Mouse (Mus musculus) heart, embryonic 14.5 days (tissue): ENCODE measurements at regions not wholly inside any gene's neighbourhood (a gene's known extent, or its start where the extent isn't known, plus 50 kb on each side); places are given as distances from the start of the nearest gene placed in this dataset.

Source experiments
- ATAC-seq: fragments of 200-750 bp; cut with Nextera tagmentation; 2 replicates; pipeline ENCODE4 v1.8.0; 2017; ENCODE audit warnings: low read depth, moderate TSS enrichment; ENCODE audit not compliant: insufficient number of reproducible peaks, insufficient read depth, low FRiP score
- H3K27ac ChIP-seq, 2 experiments: fragments of 200-500 bp in 1 of 2; fragments of 300-500 bp in 1 of 2; sonication (generic) in 1 of 2; replicated peaks in 1 of 2; 2 replicates each; pipeline ENCODE4 v1.5.1; 2012 to 2014; ENCODE audit warnings: low read depth in 2 of 2, low read length in 2 of 2, control low read depth in 1 of 2, mild to moderate bottlenecking in 1 of 2, mixed read lengths in 1 of 2; ENCODE audit not compliant: control insufficient read depth in 1 of 2, insufficient read depth in 1 of 2
- H3K27me3 ChIP-seq: fragments of 300-500 bp; sonication (generic); 2 replicates; pipeline ENCODE4 v1.6.1; 2014; ENCODE audit warnings: mild to moderate bottlenecking, low read length, control low read depth; ENCODE audit not compliant: control insufficient read depth, insufficient read depth
- H3K36me3 ChIP-seq: fragments of 300-500 bp; sonication (generic); 2 replicates; pipeline ENCODE4 v1.6.1; 2014; ENCODE audit warnings: mild to moderate bottlenecking, control low read depth, low read length, mixed read lengths; ENCODE audit not compliant: control insufficient read depth, insufficient read depth
- H3K4me1 ChIP-seq, 2 experiments: fragments of 200-500 bp in 1 of 2; fragments of 300-500 bp in 1 of 2; sonication (generic) in 1 of 2; 2 replicates each; pipeline ENCODE4 v1.6.1; 2012 to 2014; ENCODE audit warnings: low read length in 2 of 2, control low read depth in 1 of 2, mixed read lengths in 1 of 2; ENCODE audit not compliant: control insufficient read depth in 2 of 2, insufficient read depth in 2 of 2
- H3K4me2 ChIP-seq: fragments of 300-500 bp; sonication (generic); 2 replicates; pipeline ENCODE4 v1.6.1; 2014; ENCODE audit warnings: mild to moderate bottlenecking, low read length
- H3K4me3 ChIP-seq, 2 experiments: fragments of 200-500 bp in 1 of 2; fragments of 300-500 bp in 1 of 2; sonication (generic) in 1 of 2; 2 replicates each; pipeline ENCODE4 v1.5.1; 2012 to 2014; ENCODE audit warnings: low read length in 2 of 2, mild to moderate bottlenecking in 2 of 2, control low read depth in 1 of 2, low read depth in 1 of 2, moderate library complexity in 1 of 2; ENCODE audit not compliant: control insufficient read depth in 1 of 2, insufficient read depth in 1 of 2
- H3K9ac ChIP-seq: fragments of 300-500 bp; sonication (generic); 2 replicates; pipeline ENCODE4 v1.6.1; 2014; ENCODE audit warnings: mild to moderate bottlenecking, low read length
- H3K9me3 ChIP-seq: fragments of 300-500 bp; sonication (generic); 2 replicates; pipeline ENCODE4 v1.6.1; 2016; ENCODE audit warnings: low read length, control low read depth; ENCODE audit not compliant: control insufficient read depth
- WGBS: fragments of 180-500 bp; shearing (Covaris S2); extraction: QIAGEN DNeasy Blood & Tissue Kit; methylation state at CpG from one replicate; pipeline ENCODE4 v1.1.7; 2014; 5-methylcytosine and 5-hydroxymethylcytosine counted together

GRCm38 (mm10) chr12:26067866-26068684, 347.0 kb downstream of the Rnf144a start:
- peaks cover 5 to 7% of the 10 kb centered on the region in 2 experiments; a peak in 2 of 4 replicates for H3K4me1 ChIP-seq

GRCm38 (mm10) chr12:26060378-26060777, 354.7 kb downstream of the Rnf144a start:
- Histone ChIP-seq H3K4me3 (no peak overlapping the region), H3K27ac (no peak overlapping the region), H3K36me3 (no peaks in the 10 kb centered on the region), H3K4me2 (no peak overlapping the region), H3K4me1 (peaks cover 0 to 4% of the 10 kb centered on the region in 2 experiments; a peak in 1 of 4 replicates), H3K9me3 (no peaks in the 10 kb centered on the region), H3K9ac (no peak overlapping the region), H3K27me3 (no peaks in the 10 kb centered on the region)
- no peak for ATAC-seq
- WGBS: 27% methylated on average over 3 of the region's 3 CpGs

More at GRCm38 (mm10) chr12:26067866-26068684, 347.0 kb downstream of the Rnf144a start:
- 9% methylated on average over 24 of the region's 24 CpGs for WGBS
- Histone ChIP-seq H3K27ac (no peak overlapping the region), H3K4me2 (peak overlapping the region; percentile 65), H3K36me3 (no peaks in the 10 kb centered on the region), H3K9me3 (no peaks in the 10 kb centered on the region), H3K27me3 (peaks cover 13% of the 10 kb centered on the region; the same call in 1 of the 2 replicates), H3K4me3 (peak overlapping the region; percentile 22 to 33), H3K9ac (peak overlapping the region; percentile 34; the same call in 1 of the 2 replicates)
- ATAC-seq: no peak

- WGBS: 83% methylated on average over 4 of the region's 4 CpGs
- no peak overlapping the region for H3K9ac ChIP-seq
- ATAC-seq: no peak
- no peaks in the 10 kb centered on the region for H3K27me3 ChIP-seq
- no peaks in the 10 kb centered on the region for H3K36me3 ChIP-seq
- H3K27ac ChIP-seq: no peak overlapping the region
- no peak overlapping the region for H3K4me3 ChIP-seq
- H3K4me2 ChIP-seq: no peak overlapping the region
- H3K9me3 ChIP-seq: no peaks in the 10 kb centered on the region
- H3K4me1 ChIP-seq: peaks cover 0 to 4% of the 10 kb centered on the region in 2 experiments; a peak in 1 of 4 replicates
Measured at GRCm38 (mm10) chr12:26059090-26059489, 356.0 kb downstream of the Rnf144a start.

- ATAC-seq: no peak
- H3K9me3 ChIP-seq: no peaks in the 10 kb centered on the region
- WGBS: 88% methylated on average over 9 of the region's 9 CpGs
Measured at GRCm38 (mm10) chr12:26057491-26058054, 357.5 kb downstream of the Rnf144a start.

GRCm38 (mm10) chr12:26046991-26047390, 368.1 kb downstream of the Rnf144a start:
- no peak overlapping the region for H3K4me3 ChIP-seq
- no peak overlapping the region for H3K4me2 ChIP-seq
- WGBS: 80% methylated on average over 6 of the region's 6 CpGs

More at GRCm38 (mm10) chr12:26057491-26058054, 357.5 kb downstream of the Rnf144a start:
- H3K4me1 ChIP-seq: peaks cover 0 to 4% of the 10 kb centered on the region in 2 experiments; a peak in 1 of 4 replicates
- no peak overlapping the region for H3K4me2 ChIP-seq
- H3K27ac ChIP-seq: no peak overlapping the region
- no peak overlapping the region for H3K9ac ChIP-seq
- no peak overlapping the region for H3K4me3 ChIP-seq
- H3K36me3 ChIP-seq: no peaks in the 10 kb centered on the region
- H3K27me3 ChIP-seq: no peaks in the 10 kb centered on the region

GRCm38 (mm10) chr12:26045321-26045720, 369.7 kb downstream of the Rnf144a start:
- H3K4me2 ChIP-seq: no peak overlapping the region
- no peaks in the 10 kb centered on the region for H3K27me3 ChIP-seq
- no peaks in the 10 kb centered on the region for H3K36me3 ChIP-seq
- H3K27ac ChIP-seq: no peak overlapping the region
- H3K9me3 ChIP-seq: no peaks in the 10 kb centered on the region
- H3K9ac ChIP-seq: no peak overlapping the region
- 78% methylated on average over 1 of the region's 1 CpGs for WGBS
- ATAC-seq: no peak
- H3K4me3 ChIP-seq: no peak overlapping the region
- no peaks in the 10 kb centered on the region for H3K4me1 ChIP-seq

More at GRCm38 (mm10) chr12:26046991-26047390, 368.1 kb downstream of the Rnf144a start:
- Histone ChIP-seq H3K27me3 (no peaks in the 10 kb centered on the region), H3K4me1 (no peaks in the 10 kb centered on the region), H3K9ac (no peak overlapping the region), H3K27ac (no peak overlapping the region), H3K36me3 (no peaks in the 10 kb centered on the region), H3K9me3 (no peaks in the 10 kb centered on the region)
- no peak for ATAC-seq

- Histone ChIP-seq H3K27ac (no peak overlapping the region), H3K9me3 (no peaks in the 10 kb centered on the region), H3K4me3 (no peak overlapping the region), H3K27me3 (no peaks in the 10 kb centered on the region), H3K4me1 (no peaks in the 10 kb centered on the region), H3K4me2 (no peak overlapping the region), H3K36me3 (no peaks in the 10 kb centered on the region), H3K9ac (no peak overlapping the region)
- ATAC-seq: no peak
- 75% methylated on average over 5 of the region's 5 CpGs for WGBS
Measured at GRCm38 (mm10) chr12:26012951-26013350, 402.1 kb downstream of the Rnf144a start.
